Mouse (Mus musculus) kidney, adult 2 months (tissue): ENCODE data around the gene Elf4.

Experiments used
- CTCF ChIP-seq: fragments of 200-500 bp; conservative IDR thresholded peaks from 2 replicates; pipeline ENCODE4 v1.5.1; 2011; ENCODE audit warnings: low read depth, mild to moderate bottlenecking, control low read depth, low read length, moderate library complexity, mixed read lengths; ENCODE audit not compliant: insufficient read depth, insufficient read length
- POLR2A ChIP-seq: fragments of 200-500 bp; IDR thresholded peaks from one replicate; pipeline ENCODE4 v1.6.1; 2011; ENCODE audit warnings: low read depth, low read length, control low read depth

DNA sequence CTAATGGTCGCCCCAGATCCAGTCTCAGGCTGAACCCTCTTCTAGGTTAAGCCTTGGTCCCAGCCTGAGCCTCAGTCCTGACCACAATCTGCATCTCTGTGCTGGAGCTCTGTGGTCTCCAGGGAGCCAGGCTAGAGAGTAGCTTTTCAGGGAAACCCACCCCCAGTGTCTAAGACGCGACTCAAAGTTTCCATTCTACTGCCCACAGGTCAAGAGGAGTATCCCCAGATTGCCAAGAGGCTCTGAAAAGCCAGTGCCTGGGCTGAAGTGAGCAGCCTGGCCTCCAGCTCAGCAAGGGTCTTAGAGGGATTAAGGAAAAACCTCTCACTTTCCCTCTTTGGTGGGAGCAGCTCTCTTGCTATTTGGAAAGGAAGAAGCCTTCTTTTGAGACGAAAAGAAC lies 635 bp downstream of the Elf4 start:
- TF ChIP-seq CTCF (no peak), POLR2A (no peak)
